Mouse (Mus musculus) lung, postnatal 0 days (tissue): ENCODE results near the gene Ppig.

Experiments
- CTCF ChIP-seq: IDR thresholded peaks from 2 replicates; pipeline ENCODE4 v1.5.1; 2016; ENCODE audit warnings: antibody characterized with exemption, mild to moderate bottlenecking
- EP300 ChIP-seq: IDR thresholded peaks from 2 replicates; pipeline ENCODE4 v1.6.1; 2016; ENCODE audit warnings: antibody characterized with exemption, mild to moderate bottlenecking, control low read depth

DNA sequence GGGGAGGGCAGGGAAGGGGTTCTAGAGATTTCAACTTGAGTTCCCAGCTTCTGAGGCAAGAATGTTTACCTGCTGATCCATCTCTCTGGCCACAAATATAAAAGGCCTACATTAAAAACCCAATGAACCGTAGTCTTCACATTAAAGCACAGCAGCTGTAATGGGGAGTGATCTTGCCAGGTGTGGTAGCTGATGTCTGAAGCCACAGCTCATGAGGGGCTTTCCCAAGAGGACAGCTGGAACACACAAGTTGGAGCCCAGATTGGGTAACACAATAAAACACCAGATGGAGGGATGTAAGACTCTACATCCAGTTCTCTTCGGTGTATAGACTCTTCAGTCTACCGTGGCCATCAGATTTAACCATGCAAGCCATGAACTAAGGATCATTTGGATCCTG is 37.9 kb upstream of the Ppig start:
- TF ChIP-seq CTCF (no peak), EP300 (no peak)
